Mouse (Mus musculus): ENCODE results near the gene Ppp1r35.

- no peak for TF ChIP-seq CTCF (conservative IDR thresholded peaks at IDR 0.05; ENCODE audit: low read length)
- no peak for TF ChIP-seq NANOG (IDR thresholded peaks at IDR 0.05; ENCODE audit: borderline replicate concordance, low read length)
- TF ChIP-seq POU5F1 (IDR thresholded peaks at IDR 0.05; ENCODE audit: borderline replicate concordance, low read length), result no peak
These were observed 7.7 kb downstream of the Ppp1r35 start for GRCm38 (mm10) chr5:137786109-137786942.
